Mouse (Mus musculus) neural tube, embryonic 14.5 days (tissue): ENCODE data around the gene Carf. TPM values are rescaled to one million over a fixed set of nuclear protein-coding genes. Genes with fewer than 3 reads are reported as not detected.
"Not testable (repeated sequence)": the region's sequence is repeated elsewhere in the genome, so short reads cannot be mapped to it uniquely, and the experiment has no call there.

Source experiments
- ATAC-seq: fragments of 200-750 bp; cut with Nextera tagmentation; 2 replicates; pipeline ENCODE4 v1.8.0; 2017; ENCODE audit warnings: low read depth, mild to moderate bottlenecking, moderate TSS enrichment, moderate library complexity
- H3K27ac ChIP-seq: fragments of 300-500 bp; sonication (generic); 2 replicates; pipeline ENCODE4 v1.5.1; 2014; ENCODE audit warnings: low read depth, mild to moderate bottlenecking, control low read depth, low read length, moderate library complexity, mixed read lengths
- H3K27me3 ChIP-seq: fragments of 300-500 bp; sonication (generic); 2 replicates; pipeline ENCODE4 v1.6.1; 2014; ENCODE audit warnings: low read length; ENCODE audit not compliant: control insufficient read depth, insufficient read depth
- H3K36me3 ChIP-seq: fragments of 300-500 bp; sonication (generic); 2 replicates; pipeline ENCODE4 v1.6.1; 2014; ENCODE audit warnings: low read length, mixed read lengths; ENCODE audit not compliant: control insufficient read depth, insufficient read depth
- H3K4me1 ChIP-seq: fragments of 300-500 bp; sonication (generic); 2 replicates; pipeline ENCODE4 v1.6.1; 2014; ENCODE audit warnings: low read length; ENCODE audit not compliant: control insufficient read depth, insufficient read depth
- H3K4me2 ChIP-seq: fragments of 300-500 bp; sonication (generic); 2 replicates; pipeline ENCODE4 v1.6.1; 2014; ENCODE audit warnings: mild to moderate bottlenecking, low read depth, low read length, control low read depth
- H3K4me3 ChIP-seq: fragments of 300-500 bp; sonication (generic); 2 replicates; pipeline ENCODE4 v1.5.1; 2014; ENCODE audit warnings: low read depth, low read length, control low read depth, mixed read lengths
- H3K9ac ChIP-seq: fragments of 300-500 bp; sonication (generic); replicated peaks from 2 replicates; pipeline ENCODE4 v1.6.1; 2014; ENCODE audit warnings: low read depth, mild to moderate bottlenecking, control low read depth, low read length, mixed read lengths
- H3K9me3 ChIP-seq: fragments of 300-500 bp; sonication (generic); 2 replicates; pipeline ENCODE4 v1.6.1; 2016; ENCODE audit warnings: low read length; ENCODE audit not compliant: control insufficient read depth
- WGBS: fragments of 180-500 bp; shearing (Covaris S2); extraction: QIAGEN DNeasy Blood & Tissue Kit; methylation state at CpG from one replicate; pipeline ENCODE4 v1.1.7; 2014; 5-methylcytosine and 5-hydroxymethylcytosine counted together
- polyA plus RNA-seq: library from polyadenylated mRNA; unstranded; fragments of >200 nt; fragmentation: Nextera tagmentation; extraction: Ambion mirVana; gene quantifications from 2 replicates; pipeline ENCODE4 v1.2.1, GENCODE M21; 2014

Carf gene
- 11.7 and 12.2 TPM in 2 replicates for polyA plus RNA-seq

DNA sequence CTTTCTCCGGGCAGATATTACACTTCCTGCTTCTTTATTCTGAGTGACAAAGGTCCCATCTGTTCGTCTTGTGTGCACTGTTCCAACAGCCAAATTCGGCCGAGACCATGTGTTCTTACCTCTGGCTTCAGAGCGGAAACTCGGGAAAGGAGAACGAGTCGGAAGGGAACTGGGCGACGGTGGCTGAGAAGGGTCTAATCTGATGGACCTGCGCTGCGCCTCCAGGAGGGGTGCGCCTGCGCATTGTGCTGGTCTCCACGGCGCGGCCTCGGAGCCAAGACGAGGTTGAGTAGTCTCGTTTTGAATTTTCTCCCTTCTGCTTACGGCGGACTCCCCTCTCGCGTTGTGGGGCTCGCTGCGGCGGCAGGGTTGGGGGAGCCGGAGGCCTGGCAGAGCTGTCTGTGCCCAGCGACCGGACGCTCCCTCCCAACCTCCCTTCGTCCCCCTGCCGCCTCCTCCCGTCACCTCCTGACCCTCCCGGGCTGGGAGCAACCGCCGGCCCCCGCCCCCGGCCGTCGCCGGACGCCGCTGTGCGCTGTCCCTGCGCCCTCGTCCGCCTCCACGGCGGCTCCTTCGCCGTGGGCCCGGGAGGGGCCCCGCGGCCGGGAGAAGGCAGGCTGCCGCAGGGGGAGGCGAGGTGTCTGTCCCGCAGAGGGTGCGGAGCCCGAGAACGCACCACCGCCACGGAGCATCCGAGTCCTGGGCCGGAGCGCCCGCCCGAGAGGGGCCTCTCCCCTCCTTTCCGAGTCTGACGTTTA, at the start of gene Carf, which contains the start of gene Wdr12:
Gene Carf (plus strand): TSS at position 224 of the 758 bp plus-strand sequence.
Gene Wdr12 (minus strand): TSS at position 622 of the 758 bp plus-strand sequence.
- ATAC-seq: peak; percentile 97
- peak within 1 kb of the TSS; percentile 93 for H3K27ac ChIP-seq

DNA sequence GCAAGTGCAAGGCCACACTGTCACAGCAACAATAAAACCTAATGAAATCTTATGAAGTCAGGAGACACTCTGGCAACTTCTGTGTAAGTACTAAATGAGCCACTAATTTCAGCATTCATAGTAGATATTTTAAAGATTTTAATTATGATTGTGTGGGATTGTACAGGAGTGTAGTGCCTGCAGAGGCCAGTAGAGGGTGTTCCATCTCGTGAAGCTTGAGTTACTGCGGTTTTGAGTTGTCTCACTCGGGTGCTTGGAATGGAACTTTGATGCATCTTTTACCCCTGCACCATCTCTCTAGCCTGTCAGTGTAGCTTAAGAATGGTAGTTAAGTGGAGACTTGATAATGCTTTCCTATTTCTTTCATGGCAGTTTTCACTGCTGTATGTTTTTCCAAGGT, 43.4 kb upstream of the Carf start:
- H3K27me3 ChIP-seq: no peaks in the 10 kb centered on the region
- H3K9ac ChIP-seq: no peak overlapping the region
- no peak overlapping the region for H3K4me3 ChIP-seq
- no peak overlapping the region for H3K27ac ChIP-seq
- no peaks in the 10 kb centered on the region for H3K9me3 ChIP-seq
- H3K4me2 ChIP-seq: no peak overlapping the region
- H3K36me3 ChIP-seq: no peaks in the 10 kb centered on the region
- H3K4me1 ChIP-seq: no peaks in the 10 kb centered on the region
- no peak for ATAC-seq
- 50% methylated on average over 3 of the region's 3 CpGs for WGBS

More for the DNA sequence above, at the start of gene Carf, which contains the start of gene Wdr12:
- Histone ChIP-seq H3K27me3 (no peaks in the 10 kb centered on the region), H3K9ac (peak within 1 kb of the TSS; percentile 95), H3K4me3 (peak within 1 kb of the TSS; percentile 70), H3K4me1 (peaks cover 4% of the 10 kb centered on the region; the same call in 1 of the 2 replicates), H3K4me2 (peak within 1 kb of the TSS; percentile 76), H3K36me3 (peaks cover 6% of the 10 kb centered on the region; the same call in 1 of the 2 replicates), H3K9me3 (no peaks in the 10 kb centered on the region)
- WGBS: 2% methylated on average over 65 of the region's 71 CpGs

DNA sequence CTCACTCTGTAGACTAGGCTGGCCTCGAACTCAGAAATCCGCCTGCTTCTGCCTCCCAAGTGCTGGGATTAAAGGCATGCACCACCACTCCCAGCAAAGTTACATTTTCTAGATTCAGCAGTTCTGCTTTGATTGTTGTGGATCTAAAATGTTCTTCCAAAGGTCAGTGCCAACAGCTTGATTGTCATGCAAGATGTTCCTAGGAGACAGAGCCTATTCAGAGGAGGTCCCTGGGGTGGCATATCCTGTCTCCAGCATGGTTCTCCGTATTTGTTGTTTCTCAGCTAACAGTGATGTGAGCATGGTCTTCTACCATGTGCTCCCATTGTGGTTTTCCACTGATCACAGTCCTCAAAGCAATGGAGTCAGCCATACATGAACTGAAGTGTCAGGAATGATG, 41.7 kb upstream of the Carf start:
- H3K9ac ChIP-seq: no peak overlapping the region
- H3K27me3 ChIP-seq: no peaks in the 10 kb centered on the region
- H3K27ac ChIP-seq: no peak overlapping the region
- no peaks in the 10 kb centered on the region for H3K36me3 ChIP-seq
- H3K4me3 ChIP-seq: no peak overlapping the region
- WGBS: 77% methylated on average over 3 of the region's 3 CpGs
- H3K4me1 ChIP-seq: no peaks in the 10 kb centered on the region
- H3K9me3 ChIP-seq: no peaks in the 10 kb centered on the region
- H3K4me2 ChIP-seq: no peak overlapping the region
- ATAC-seq: no peak

- not testable (repeated sequence) for H3K36me3 ChIP-seq, H3K4me3 ChIP-seq, H3K4me2 ChIP-seq, H3K9me3 ChIP-seq, H3K27me3 ChIP-seq, H3K27ac ChIP-seq, H3K4me1 ChIP-seq, H3K9ac ChIP-seq, ATAC-seq
Observed at GRCm38 (mm10) chr1:60070725-60071124, 27.3 kb upstream of the Carf start.

DNA sequence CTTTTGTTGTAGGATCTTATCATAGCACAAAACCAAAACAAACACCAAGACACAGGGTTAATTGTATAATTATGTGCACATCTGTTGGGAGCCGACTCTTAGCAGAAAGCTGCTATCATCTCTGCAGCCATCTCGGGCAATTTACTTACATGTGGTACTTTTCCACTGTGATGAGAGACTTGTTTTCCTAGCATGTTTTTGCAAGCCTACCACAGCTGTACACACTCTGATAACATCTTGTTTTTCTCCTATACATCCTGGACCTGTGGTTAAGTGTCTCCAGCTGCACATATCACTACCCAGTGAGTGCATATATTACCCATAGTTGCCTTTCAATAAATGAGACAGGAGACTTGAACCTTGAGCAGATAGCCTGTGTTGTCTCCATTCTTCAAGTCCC, 23.1 kb upstream of the Carf start:
- no peak for ATAC-seq
- Histone ChIP-seq H3K4me1 (no peaks in the 10 kb centered on the region), H3K4me3 (no peak overlapping the region), H3K4me2 (no peak overlapping the region), H3K27me3 (no peaks in the 10 kb centered on the region), H3K9me3 (no peaks in the 10 kb centered on the region), H3K27ac (no peak overlapping the region), H3K36me3 (peaks cover 20% of the 10 kb centered on the region; the same call in 1 of the 2 replicates), H3K9ac (no peak overlapping the region)
- 76% methylated on average over 2 of the region's 2 CpGs for WGBS

- ATAC-seq: no peak
- Histone ChIP-seq H3K27me3 (no peaks in the 10 kb centered on the region), H3K4me2 (no peak overlapping the region), H3K27ac (no peak overlapping the region), H3K4me3 (no peak overlapping the region), H3K36me3 (peaks cover 20% of the 10 kb centered on the region; the same call in 1 of the 2 replicates), H3K4me1 (no peaks in the 10 kb centered on the region), H3K9me3 (no peaks in the 10 kb centered on the region), H3K9ac (no peak overlapping the region)
- 66% methylated on average over 3 of the region's 3 CpGs for WGBS
Observed at GRCm38 (mm10) chr1:60075590-60075989, 22.5 kb upstream of the Carf start.

DNA sequence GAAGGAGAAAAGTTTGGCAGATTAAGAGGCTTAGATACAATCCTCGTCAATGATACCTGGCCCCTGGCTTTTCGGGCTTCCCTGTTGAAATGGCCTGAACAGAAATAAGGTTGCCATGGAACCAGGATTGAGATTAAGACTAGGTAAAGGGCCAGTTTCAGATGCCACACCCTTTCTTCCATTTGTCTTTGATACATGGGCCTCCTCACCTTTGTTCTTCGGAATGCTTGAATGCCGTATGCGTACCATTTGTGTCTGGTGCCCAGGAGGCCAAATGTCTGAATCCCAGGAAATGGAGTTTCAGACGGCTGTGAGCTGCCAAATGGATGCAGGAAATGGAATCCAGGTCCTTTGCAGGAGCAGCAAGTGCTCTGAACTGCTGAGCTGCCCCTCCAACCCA, 21.6 kb upstream of the Carf start:
- H3K4me3 ChIP-seq: no peak overlapping the region
- H3K9ac ChIP-seq: no peak overlapping the region
- 87% methylated on average over 6 of the region's 6 CpGs for WGBS
- no peaks in the 10 kb centered on the region for H3K9me3 ChIP-seq
- H3K4me1 ChIP-seq: no peaks in the 10 kb centered on the region
- no peaks in the 10 kb centered on the region for H3K27me3 ChIP-seq
- ATAC-seq: no peak
- H3K27ac ChIP-seq: no peak overlapping the region
- H3K36me3 ChIP-seq: peaks cover 23% of the 10 kb centered on the region; the same call in 1 of the 2 replicates
- no peak overlapping the region for H3K4me2 ChIP-seq

DNA sequence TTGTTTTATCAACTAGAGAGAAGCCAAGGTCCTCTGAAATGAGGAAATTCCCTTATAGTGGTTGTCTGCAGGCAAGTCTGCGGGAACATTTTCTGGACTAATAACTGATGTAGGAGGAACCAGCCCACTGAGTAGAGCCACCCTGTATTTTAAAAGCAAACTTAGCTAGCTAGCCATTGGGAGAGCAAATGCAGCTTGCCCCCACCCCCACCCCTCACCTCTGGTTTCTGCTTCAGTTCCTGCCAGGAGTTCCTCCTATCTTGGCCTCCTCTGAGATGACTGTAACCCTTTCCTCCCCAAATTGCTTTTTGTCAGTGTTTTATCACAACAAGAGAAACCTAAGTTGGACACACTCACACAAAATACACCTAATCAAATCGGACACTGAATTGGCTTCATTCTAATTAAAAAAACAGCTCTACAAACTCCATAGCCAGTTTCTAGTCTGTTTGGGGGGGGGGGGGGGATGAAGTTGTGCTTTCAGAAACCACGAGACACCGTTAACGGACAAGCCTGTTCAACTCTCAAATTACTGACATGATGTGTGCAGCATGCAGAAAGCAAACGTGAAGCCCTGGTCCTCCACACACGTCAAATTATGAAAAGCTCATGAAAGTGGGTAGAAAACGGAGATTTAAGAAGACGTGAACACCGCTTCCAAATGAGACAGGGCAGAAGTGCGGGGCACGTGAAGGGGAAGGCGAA, 1.3 kb upstream of the Carf start:
- H3K36me3 ChIP-seq: peaks cover 8% of the 10 kb centered on the region; the same call in 1 of the 2 replicates
- no peaks in the 10 kb centered on the region for H3K27me3 ChIP-seq
- H3K27ac ChIP-seq: no peak overlapping the region
- peak overlapping the region; percentile 70 for H3K4me3 ChIP-seq
- WGBS: 11% methylated on average over 13 of the region's 13 CpGs
- no peak for ATAC-seq
- H3K4me1 ChIP-seq: peaks cover 4% of the 10 kb centered on the region; the same call in 1 of the 2 replicates
- H3K4me2 ChIP-seq: peak overlapping the region; percentile 76
- H3K9me3 ChIP-seq: no peaks in the 10 kb centered on the region
- H3K9ac ChIP-seq: no peak overlapping the region; the same call in 1 of the 2 replicates
